Mouse (Mus musculus): Measurements from ENCODE around the gene Olfr338. TPM values are rescaled to one million over a fixed set of nuclear protein-coding genes. Genes with fewer than 3 reads are reported as not detected.
"Not testable (repeated sequence)": the region's sequence is repeated elsewhere in the genome, so short reads cannot be mapped to it uniquely, and the experiment has no call there.

The Olfr338 gene
- total RNA-seq (2021), result not detected

DNA sequence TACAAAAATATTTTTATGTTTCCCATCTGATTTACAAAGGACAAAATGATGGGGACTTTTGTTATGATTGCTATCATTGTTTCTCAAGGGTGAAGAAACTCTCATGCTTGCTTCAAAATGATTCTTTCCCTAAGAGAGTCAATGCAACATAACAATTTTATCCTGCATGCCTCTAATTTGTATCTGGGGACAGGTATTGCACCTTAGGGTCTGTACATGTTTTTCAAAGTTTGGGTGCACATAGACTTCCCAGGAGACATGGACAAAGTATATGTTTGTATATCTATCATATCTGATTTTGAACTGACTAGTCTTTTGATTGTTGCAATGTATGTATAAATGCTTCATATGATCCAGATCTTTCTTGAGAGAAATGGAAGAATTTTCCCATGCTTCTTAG, at the start of gene Olfr338:
TSS of gene Olfr338 (plus strand) at position 301 of the 400 bp plus-strand sequence.
- intact Hi-C loops (cut with DNase I), result no loop called here
- DNase-seq (ENCODE audit: extremely low spot score in 1 of 2, low spot score in 2 of 2), result no peak

DNA sequence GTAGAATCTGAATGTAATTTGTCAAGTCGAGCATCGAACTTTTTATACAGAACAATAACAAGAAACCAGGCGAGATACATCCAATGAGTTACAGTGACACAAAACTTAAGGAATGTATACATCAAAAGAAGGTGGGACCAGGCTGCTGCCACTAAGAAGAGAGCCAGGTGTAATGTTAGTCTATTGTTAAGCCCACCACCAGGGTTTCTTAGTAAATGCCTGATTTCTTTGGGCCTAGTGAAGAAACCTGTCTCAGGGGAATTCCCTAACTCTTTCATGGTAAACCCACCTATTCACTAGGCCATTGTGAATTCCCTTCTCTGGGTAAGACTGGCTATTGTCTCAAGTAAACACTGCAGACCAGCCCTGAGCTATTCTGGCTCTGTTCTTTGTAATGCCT, 41.9 kb downstream of the Olfr338 start:
- DNase-seq (ENCODE audit: extremely low spot score in 1 of 2, low spot score in 2 of 2); intact Hi-C loops (cut with DNase I): not testable (repeated sequence)

DNA sequence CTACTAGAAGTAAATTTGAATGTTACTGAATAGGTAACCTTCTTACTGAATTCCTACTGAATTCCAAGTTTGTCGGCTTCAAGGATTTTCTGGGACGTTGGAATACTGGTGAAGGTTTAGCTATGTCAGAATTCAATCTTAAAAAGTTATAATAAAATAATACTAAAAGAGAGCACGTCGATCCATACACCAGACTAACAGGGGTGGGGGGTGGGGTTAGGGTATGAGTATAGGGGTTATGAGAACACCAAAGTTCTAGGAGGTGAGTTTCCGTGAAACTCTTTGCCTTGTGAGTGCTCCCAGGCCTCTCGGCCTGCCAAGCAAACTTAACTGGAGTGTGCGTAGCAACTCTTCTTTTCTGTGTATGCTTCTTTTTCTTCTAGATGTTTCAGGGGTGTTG, 42.3 kb downstream of the Olfr338 start:
- DNase-seq (ENCODE audit: extremely low spot score in 1 of 2, low spot score in 2 of 2); intact Hi-C loops (cut with DNase I): not testable (repeated sequence)

DNA sequence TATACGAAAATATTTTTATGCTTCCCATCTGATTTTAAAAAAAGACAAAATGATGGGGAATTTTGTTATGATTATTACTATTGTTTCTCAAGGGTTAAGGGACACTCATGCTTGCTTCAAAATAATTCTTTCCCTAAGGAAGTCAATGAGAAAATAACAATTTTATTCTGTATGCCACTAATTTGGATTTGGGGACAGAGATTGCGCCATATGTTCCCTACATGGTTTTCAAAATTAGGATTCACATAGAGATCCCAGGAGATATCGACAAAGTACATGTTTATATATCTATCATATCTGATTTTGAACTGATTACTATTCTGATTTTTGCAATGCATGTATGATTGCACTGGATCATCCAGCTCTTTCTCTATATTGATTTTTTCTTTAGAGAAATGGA, 45.3 kb downstream of the Olfr338 start, which contains the start of gene Olfr339:
TSS of gene Olfr339 (plus strand) at position 301 of the 400 bp plus-strand sequence.
- no peak for DNase-seq (ENCODE audit: extremely low spot score in 1 of 2, low spot score in 2 of 2)
- intact Hi-C loops (cut with DNase I), result no loop called here

Other genes starting within 250 kb of the Olfr338 start
- gene Mrrf, start 237.1 kb upstream of the Olfr338 start, total RNA-seq (2021), result 10 to 100 TPM; 16.1 to 17.3 TPM
- 10 to 100 TPM; 53.4 to 54.7 TPM for gene Rbm18, start 236.7 kb upstream of the Olfr338 start, total RNA-seq (2021)
- gene Ptgs1, start 143.1 kb upstream of the Olfr338 start, total RNA-seq (2021), result 10 to 100 TPM; 11.8 to 13.0 TPM
- not detected for gene Olfr339, start 45.4 kb downstream of the Olfr338 start, total RNA-seq (2021)
- gene Olfr340, start 79.1 kb downstream of the Olfr338 start, total RNA-seq (2021), result not detected
- not detected for gene Olfr341, start 108.9 kb downstream of the Olfr338 start, total RNA-seq (2021)
- not detected for gene Olfr342, start 151.5 kb downstream of the Olfr338 start, total RNA-seq (2021)
- gene Olfr344, start 193.1 kb downstream of the Olfr338 start, total RNA-seq (2021), result not detected